Mouse (Mus musculus): ENCODE results near the gene Bphl.

DNA sequence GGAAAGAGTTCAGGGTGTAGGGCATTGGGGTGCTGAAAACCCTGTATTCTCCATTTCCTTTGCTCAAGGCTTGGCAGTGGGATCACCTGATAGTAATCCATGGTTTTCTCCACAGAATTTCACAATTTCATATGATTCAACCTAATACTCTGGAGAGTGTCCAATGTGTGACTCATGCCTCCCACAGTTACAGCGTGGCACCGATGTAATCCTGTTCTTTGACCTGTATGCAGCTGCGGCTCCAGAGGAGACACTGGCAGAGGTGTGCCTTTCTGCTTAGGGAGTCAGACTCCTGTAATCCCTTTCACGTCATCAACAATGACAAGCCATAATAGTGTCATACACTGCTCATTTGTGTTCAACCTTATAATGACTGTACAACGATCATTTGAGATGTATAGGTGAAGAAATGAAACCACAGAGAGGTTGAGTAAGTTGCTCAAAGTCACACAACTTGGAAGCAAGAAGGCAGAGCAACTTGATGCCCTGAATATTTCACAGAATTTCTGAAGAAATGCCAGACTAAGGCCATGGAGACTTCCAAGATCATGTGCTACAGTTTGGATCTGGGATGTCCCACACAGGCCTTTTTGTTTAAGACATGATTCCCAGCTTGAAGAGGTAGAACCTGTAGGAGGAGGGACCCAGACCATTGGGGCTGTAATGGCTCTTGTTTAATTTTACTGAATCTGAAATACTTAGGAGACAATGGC is 75.1 kb downstream of the Bphl start:
- no peak for TF ChIP-seq CTCF (IDR thresholded peaks at IDR 0.05; ENCODE audit: control insufficient read depth, insufficient read depth, low read length)
- TF ChIP-seq POLR2A (IDR thresholded peaks at IDR 0.05; ENCODE audit: borderline replicate concordance, control insufficient read depth, low read depth, low read length), result no peak

All from bone marrow, adult 2 months (tissue).